Mouse (Mus musculus) retina, postnatal 1 day (tissue): Measurements from ENCODE around the gene Wap.

Experiments used
- DNase-seq: peaks from one replicate; pipeline ENCODE4 v3.0.0-alpha.2; 2012

Gene Wap

DNA sequence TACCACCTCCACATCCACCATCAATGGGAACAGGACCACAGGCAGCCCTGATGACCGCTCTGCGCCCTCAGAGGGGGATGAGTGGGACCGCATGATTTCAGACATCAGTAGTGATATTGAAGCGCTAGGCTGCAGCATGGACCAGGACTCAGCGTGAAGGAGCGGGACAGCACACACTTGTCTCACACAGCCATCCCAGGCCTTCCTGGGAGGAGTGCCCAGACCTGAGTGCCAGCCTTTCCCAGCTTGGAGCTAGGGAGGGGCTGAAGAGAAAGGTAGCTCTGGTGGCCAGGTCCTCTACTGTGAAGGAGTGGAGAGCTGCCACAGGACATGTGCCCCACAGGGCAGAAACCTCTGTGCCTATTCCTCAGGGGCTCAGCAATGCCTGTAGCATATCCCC is 42.2 kb downstream of the Wap start:
- no peak for DNase-seq

DNA sequence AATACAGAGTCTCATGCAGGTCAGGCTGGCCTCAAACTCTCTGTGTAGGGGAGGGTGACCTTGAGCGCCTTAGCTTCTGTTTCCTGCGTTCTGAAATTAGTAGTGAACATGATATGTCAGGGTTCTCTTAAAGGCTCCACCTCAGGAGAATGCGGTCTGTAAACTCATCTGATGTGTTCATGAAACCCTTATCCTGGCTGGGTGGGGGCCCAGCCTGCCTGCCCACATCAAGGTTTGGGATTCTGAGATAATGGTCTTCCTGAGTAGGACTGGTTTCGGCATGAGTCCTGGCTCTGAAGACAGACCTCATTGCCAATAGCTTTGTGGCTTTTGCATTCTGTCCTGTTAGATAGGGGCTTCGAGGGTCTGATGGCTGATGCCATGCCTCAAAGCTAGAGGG is 43.1 kb downstream of the Wap start:
- DNase-seq = no peak

DNA sequence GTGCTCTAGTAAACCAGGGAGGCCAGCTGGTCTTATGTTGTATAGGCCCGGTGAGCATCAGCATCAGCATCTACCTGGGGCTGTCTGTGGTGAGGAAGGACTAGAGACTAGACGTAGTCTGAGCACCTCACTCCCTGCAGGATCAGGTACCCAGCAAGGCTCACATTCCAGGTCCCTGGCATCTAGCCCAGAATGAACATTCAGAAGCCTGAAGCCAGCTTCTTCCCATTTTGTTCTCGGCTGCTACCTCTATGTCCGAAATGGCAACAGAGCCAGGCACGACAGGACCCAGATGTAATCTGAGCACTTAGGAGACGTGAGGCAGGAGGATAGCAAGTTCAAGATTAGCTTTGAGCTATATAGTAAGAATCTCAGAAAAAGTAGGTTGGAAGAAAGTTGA is 43.6 kb downstream of the Wap start:
- DNase-seq = no peak

DNA sequence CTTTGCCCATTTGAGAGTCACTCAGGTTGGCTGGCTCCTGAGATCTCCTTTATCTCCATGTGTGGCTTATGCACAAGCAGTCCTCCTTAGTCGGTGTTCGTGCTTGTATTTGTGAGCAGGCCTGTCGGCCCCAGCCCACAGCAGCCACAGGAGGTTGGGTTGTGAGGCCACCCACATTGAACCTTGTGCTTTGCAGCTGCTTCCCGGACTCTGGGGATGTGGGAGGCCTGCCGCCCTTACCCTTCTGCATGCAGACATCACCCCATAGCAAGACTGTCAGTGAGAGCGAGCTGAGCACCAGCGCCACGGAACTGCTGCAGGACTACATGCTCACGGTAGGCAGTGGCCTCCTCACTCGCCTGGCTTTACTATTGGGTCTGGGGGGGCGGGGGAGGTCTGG is 45.0 kb downstream of the Wap start:
- no peak for DNase-seq

DNA sequence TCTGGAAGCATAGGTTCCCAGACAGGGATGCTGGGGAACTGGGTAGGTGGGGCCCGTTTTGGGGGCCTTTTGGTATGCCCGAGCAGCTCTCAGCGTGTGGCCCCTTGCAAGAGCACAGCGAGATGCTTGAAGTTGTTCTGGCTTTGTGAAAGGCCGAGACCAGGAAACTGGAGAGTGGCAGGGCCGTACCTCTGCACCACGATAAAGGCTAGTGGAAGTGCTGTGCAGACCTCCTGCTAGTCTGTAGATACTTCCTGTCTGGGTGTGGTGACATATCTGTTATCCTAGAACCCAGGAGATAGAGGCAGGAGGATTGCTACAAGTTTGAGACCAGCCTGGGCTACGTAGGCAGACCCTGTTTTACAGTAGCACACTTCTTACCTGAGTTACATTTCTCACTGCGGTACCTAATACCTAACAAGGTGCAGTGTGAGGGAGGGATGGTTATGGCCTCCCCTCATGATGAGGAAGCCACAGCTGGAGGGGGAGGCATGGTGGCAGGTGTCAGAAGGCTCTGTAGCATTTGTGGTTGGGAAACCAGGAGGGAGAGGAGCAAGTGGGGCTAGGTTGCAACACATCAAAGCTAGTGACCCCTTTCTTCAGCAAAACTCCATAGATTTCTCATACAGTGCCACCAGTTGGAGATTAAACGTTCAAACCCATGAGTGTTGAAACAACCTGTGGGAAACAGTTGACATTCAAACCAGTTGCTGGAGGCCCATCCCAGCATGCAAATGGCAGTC is 47.3 kb downstream of the Wap start:
- DNase-seq = no peak

DNA sequence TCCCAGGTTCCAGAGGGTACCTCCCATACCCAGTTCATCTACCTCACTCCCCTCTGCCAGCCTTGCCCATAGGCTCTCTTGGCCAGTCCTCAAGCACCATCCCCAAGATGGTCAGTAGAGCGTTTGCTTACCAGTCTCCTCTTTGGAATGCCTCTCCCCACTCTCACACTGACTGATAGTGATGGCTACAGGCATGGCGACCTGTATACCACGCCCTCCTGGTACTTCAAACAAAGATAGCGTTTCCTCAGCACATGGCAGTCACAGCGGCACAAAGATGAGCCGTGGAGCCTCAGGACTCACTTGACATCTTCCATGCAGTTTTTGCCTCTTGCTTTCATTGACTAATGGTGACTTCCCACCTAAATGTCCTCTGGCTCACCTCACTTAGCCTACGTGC is 48.6 kb downstream of the Wap start:
- DNase-seq = no peak

DNA sequence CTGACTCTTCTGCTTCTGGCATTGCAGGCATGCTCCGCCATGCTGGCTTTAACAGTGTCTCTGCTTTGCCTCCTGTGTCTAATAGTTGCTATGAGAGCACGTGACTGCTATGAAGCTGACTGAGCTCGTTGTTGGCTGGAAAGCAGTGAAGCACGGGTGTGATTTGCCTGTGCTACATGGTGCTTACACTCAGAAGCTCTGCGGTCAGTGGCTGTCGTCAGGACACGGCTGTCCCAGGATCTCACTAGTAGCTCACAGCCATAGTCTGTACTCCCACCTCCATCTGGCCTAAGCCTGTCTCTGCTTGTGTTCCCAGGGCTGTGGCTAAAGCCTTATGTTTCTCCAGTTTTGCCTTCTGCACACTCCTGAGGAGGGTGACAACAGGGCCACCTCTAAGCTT is 50.1 kb downstream of the Wap start:
- DNase-seq = no peak

DNA sequence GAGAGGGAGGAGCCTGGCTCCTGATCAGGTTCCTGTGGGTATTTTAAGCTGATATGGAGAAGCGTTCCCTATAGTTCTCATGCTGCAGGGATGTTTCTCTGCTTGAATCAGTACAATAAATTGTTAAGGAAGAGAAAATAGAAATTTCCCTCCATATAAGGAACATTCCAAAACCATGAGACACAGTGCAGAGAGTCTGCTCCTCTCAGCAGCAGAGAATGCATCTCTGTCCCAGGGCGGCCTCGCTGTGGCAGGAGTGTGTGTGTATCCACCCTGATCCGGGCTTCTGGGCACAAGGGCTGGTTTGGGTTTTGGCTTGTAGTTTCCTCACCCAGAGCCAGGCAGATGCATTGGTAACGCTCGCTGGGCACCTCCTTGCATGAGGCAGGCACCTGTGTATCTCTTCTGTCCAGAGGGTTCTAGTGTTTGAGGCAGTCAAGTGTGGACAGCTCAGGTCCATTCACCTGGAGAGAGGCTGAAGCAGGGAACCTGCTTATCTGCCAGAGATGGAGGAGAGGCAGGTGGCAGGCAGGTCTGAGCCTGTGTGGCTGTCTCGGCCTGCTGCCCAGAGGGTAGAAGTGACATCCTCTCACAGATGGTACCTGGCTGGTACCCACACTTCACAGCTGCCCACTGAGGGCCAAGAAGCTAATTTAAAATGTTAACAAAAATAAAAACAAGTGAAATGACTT is 51.0 kb downstream of the Wap start:
- DNase-seq = no peak

DNA sequence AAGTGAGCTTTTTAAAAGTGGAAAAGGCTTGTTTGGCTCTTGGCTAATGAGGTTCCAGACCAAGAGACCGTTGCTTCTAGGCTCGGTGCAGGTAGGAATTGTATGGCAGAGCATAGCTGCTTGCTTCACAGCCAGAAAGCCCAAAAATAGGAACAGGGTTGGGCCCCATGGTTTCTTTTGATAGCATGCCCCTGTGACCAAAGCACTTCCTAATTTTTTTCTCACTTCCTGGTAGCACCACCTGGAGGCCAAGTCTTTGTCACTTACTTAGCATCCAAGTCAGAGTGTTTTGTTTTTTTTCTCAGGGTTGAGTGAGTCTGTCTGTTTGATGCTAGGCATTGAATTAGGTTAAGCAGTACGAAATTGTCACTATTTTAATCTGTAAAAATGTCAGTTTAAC is 51.8 kb downstream of the Wap start:
- DNase-seq = no peak

DNA sequence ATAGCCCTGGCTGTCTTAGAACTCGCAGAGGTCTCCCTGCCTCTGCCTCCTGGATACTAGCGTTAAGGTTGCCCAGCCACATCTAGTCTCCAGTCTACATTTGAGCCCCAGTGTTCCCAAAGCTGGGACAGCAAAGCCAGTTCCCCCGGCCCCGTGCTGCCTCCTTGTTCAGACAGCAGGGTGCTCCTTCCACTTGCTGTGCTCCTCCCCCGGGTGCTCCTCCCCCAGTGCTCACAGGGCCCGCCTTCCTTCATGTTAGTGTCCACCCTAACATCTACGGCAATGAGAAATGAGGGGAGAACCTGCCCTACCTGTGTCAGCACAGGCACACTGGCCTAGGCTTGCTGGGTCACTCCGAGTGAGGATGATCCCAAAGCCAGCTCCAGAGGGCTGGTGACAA is 52.7 kb downstream of the Wap start:
- no peak for DNase-seq
